Mouse (Mus musculus) T-helper 1 cell (primary cell): ENCODE measurements at regions not wholly inside any gene's neighbourhood (a gene's known extent, or its start where the extent isn't known, plus 50 kb on each side); places are given as distances from the start of the nearest gene placed in this dataset.

Experiments
- in situ Hi-C: fragments of 300-600 bp; cut with MboI, MseI; formaldehyde crosslinking; loops from one replicate; pipeline ENCODE4 v1.15.1; 2025; ENCODE audit warnings: high pct_unique_total_duplicates

DNA sequence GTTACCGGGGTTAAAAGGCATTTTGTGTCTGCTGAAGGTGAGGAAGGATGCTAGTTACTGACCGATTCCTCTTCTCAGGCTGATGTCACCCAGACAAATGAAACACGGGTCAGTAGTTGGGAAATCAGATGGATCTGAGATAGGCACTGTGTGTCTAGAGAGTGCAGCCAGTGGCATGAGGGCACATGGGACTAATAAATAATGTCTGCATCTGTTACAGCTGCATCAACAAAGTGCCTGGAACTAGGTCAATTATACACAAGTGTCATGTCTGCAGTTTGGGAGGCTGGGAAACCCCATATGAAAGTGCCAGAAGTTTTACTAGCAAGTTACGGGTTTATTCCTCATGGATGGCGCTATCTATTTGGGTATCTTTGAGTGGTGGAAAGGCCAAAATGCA lies 68.8 kb downstream of the Cxcl12 start:
- in situ Hi-C loops = no loop called here

DNA sequence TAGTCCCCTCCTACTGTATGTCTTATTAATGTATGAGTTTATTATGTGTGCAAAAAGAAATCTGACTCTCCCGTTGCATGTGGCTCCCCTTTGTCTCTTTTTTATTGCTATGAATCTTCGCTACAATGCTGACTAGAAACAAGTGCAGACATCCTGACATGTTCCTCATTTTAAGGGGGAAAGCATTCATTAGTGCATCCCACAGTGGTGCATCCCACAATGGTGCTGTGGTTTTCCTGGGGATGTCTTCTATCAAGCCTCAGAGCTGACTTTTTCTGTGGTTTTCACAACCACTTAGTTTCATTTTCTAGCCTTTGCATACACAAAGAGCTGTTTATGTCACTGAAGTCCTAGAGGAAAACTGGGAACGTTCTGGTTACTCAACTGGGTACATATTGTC lies 72.9 kb downstream of the Cxcl12 start:
- in situ Hi-C loops = no loop called here

DNA sequence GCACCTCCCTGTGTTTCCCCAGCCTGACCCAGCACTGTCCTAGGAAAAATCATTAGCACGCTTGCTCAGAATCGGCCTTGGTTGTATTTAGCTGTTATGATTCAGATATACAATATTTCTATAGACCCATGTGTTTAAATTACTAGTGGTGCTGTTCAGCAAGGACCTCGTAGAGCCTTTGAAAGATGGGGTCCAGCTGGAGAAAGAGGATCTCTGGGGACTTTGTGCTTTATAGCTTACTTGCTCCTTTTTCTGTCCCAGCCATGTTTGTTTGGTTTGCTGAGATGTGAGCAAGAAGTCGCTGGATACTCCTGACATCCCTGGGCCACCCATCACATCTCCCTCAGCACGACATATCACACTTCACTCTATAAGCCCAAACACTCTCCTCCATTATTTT lies 77.1 kb downstream of the Cxcl12 start:
- in situ Hi-C loops = no loop called here

DNA sequence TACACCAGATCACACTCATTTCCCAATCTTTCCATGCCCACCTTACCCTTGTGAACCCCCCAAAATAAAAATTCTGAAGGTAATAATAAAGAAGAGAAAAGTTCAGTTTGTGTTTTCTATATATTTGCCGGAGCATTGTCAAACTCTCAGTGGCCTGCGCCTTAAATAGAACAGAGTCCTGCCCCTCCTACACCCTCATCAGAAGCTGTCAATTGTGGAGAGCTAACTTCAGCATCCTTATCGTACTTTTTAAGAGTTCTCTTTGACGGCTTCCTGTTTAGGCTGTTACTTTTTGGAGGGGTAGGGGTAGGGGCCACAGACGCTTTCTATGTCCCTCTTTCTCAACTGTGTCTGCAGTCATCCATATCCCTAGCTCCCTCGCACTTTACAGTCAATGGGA lies 77.5 kb downstream of the Cxcl12 start:
- in situ Hi-C loops = no loop called here

DNA sequence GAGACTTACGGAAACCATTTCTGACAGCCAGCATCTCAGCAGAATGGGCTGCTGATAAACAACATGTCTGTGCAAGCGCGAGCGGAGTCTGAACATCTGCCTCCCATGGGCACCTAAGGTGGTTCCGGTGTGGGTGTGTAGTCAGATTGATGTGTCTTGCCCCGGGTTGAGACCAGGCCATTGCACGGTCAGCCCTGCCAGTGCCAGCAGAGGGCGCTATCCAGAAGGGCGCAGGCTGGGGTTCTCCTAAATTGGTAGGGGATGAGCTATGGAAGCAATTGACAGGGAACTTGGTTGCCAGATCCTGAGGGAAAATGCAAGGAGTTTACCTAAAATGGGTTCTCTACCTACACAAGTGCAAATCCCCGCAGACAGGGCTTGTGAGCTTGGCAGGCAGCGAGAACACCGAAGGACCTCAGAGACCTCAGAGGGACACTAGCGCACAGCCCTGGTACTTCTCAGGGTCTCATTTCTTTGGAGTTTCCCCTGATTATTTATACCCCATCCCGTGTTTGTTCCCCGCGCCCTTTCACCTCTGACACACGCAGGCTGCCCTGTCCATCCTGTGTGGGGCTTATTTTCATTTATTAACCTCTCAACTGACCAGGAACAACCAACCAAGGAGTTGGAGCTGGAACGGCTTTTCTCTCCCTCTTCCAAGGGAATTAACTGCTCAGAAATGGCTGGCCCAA lies 81.0 kb downstream of the Cxcl12 start:
- in situ Hi-C loops = no loop called here

DNA sequence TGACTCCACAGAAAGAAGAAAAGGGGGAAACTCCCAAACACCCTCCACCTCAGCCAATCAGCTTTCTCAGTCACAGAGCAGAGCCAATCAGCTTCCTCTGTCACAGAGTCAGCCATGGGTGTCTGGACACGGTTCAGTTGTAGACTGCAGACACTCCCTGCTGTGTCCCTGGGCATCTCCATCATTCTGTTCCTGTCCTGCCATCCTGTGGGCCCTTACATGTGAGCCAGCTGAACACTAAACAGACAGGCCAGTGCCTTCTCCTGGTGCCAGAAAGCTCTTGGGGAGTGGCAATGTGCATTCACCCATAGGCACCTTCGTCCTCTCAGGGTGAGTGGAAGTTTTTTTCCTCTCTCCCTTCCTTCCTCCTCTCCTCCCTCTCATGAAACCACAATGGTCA lies 81.7 kb downstream of the Cxcl12 start:
- in situ Hi-C loops = no loop called here

DNA sequence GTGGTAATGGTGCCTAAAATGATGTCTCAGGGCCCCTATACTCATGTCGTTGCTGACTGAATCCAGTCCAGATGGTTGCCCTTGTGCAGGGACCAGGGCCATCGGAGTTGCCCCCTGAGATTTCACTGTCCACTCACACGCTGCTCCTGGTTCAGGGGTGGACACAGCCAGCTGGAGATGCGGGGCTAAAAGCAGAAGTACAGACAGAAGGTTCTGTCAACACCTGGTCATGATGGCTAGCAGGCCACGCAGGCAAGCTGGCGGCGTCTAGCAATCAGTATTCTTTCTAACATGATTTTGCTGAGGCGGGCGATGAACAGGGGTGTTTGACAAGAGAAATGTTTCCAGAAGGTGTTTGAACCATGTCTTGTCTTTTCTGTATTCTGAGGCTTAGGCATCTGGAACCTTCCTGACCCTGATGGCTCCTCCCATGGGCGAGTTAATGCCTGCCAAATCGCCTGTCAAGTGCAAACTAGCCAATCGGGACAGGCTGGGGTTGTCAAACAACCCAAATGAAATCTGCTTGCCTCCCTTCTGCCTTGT lies 83.1 kb downstream of the Cxcl12 start:
- in situ Hi-C loops = no loop called here

DNA sequence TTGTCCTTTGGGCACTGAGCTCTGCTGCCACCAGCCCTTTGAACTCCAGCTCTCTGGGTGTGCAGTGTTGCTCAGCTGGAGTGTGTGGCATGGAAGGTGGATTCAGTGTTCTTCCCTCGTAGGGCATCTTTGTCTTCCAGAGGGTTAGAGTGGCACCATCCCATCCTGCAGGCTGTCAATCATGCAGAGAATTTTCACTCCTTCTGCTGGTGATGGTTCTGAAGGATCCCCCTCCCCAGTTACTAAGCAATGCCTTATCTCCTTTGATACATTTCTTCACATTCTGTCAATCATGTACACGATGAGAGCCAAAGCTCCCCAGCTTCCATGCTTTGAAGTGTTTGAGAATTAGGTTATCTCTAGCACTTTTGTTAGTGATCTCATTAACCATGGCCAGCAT lies 84.0 kb downstream of the Cxcl12 start:
- in situ Hi-C loops = no loop called here

DNA sequence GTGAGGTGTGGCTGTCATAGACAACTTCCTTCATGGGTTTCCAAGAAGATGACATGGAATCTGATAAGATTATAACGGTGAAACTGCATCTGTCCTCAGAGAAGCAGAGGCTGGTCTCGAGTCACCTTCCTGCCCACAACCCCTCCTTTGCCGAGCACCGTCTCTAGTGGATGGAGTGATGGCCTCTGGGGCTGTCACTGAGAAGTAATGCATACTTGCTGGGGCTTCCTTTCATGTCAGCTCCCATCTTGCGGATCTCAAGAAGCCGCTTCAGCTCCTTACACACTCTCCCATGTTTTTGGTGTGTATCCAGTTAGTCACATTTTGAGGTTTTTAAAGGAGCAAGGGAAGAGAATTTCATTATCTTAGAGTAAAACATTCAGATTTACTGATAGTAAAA lies 84.7 kb downstream of the Cxcl12 start:
- in situ Hi-C loops = no loop called here

DNA sequence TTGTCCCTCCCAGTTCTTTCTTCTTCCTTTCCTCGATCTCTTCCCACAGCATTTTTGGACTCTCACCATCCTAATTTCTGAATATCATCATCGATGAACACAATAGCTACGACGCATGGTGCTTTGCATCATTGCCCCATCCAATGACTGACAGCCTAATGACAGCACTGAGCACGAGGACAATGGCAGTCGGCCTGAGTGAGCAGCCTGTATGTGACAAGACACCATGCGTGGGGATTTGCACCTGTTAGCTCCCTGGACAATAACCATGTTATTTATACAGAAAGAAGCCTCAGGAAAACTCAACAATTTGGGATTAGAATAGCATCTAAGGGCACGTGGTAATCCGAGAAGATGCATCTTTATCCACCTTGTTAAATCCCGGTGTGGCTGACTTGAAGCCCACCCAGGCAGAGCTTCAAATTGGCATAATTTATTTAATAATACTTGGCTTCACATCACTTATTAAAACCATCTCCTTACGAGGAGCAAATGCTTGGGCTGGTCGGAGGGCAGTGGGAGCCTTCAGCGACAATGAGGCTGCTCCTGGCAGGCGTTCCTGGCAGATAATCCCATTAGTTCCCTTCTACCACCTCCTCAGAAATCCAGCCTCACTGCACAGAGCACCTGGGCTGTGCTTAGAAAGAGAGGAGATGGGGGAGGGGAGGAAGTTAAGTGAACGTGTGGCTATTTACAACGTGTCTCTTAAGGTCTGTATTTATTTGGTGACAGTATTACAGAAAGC lies 85.4 kb downstream of the Cxcl12 start:
- in situ Hi-C loops = no loop called here

DNA sequence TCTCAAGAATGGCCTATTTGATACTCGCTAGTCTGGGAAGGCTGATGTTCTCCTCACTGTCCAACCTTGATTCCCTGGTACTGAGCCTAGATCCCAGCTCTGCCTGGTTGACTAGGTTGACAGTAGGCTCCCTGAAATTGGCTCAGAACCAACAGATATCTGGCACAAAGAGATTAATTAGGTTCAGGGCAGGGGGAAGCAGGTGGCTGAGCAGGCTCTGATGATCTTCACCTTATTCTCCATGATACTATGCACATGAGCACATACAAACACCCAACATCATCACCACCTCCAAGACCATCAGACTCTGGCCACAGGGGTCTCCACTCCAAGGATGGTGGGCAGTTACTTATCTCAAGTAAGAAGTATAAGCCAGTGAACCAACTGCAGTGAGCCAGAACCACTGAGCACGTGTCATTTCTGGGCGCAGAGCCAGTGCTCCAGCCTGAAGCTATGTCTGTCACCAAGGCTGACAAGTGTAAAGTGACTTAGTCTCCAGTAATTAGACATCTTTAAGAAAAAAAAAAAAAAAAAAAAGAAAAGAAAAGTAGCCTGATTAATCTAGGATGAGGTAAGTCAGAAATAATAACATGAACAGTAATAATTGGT lies 86.4 kb downstream of the Cxcl12 start:
- in situ Hi-C loops = no loop called here

DNA sequence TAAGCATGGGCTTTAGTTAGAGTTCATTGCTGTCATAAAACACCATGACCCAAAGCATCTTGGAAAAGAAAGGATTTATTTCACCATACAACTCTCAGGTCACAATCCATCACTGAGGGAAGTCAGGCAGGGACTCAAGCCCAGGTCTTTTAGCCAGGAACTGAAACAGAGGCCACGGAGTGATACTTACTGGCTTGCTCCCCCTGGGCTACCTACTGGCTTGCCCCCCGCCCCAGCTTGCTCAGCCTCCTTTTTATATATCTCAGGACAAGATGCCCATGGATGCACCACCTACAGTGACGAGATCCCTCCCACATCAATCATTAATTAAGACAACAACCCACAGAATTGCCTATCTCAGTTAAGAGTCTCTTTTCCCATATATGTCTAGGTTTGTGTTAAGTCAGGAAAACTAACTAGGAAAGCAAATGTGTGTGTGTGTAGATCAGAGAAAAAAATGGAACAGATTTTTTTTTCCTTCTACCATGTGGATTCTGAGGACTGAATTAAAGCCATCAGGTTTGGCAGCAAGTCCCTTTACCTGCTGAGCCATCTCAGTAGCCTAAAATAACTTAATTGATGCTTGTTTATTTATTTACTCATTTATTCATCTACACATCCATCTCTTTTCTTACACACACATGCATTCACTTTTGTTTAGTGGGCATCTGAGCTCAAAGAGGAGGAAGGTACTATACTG lies 87.2 kb downstream of the Cxcl12 start:
- in situ Hi-C loops = no loop called here

DNA sequence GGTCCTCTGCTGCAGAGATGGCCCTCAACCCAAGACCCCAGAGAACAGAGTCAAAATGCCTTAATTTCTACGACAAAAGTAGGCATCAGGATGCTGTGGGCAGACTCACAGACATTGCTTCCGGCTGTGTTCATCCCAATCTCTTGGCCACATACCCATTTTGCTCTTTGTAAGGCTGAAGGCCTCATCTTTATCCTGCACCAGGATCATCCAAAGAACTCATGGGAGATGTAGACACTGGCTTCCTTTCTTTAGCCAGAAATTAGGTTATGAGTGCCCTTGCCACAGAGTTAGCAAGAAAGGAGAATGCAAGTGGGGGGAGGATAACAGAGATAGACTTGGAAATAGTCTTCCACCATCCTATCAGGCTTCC lies 87.8 kb downstream of the Cxcl12 start:
- in situ Hi-C loops = no loop called here

DNA sequence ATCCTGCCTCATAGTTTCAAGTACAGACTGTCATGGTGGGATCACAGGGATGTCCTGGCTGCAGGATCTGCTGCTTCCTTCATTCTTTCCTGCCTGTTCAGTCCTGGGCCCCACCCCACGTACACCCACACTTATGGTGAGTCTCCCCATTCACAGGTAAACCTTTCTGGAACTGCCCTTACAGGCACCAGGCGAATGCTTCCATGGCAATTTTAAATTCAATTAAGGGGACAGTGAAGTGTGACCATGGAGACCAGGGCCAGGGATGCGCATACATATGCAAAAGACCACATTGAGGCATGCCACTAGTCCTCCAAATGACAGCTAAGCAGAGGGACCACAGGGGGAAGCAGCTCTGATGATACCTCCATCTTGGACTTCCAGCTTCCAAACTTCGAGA lies 89.3 kb downstream of the Cxcl12 start:
- in situ Hi-C loops = no loop called here

DNA sequence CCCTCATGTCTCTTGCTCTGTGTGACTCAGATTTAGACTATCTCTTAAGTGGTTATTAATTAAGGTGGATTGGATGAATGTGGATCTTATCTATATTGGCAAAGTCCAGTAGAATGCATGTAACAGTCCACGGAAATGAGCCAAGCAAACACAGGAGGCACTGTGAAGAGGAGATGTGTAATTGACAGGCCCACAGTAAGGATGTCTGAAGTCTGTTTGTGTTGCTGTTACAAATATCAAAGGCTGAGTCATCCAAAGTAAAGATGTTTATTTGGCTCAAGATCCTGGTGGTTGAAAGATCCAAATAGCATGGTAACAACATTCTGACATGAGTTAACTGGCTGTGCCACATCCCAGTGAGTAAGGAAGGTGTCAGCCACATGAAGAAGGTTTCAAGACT lies 99.6 kb downstream of the Cxcl12 start:
- in situ Hi-C loops = no loop called here

DNA sequence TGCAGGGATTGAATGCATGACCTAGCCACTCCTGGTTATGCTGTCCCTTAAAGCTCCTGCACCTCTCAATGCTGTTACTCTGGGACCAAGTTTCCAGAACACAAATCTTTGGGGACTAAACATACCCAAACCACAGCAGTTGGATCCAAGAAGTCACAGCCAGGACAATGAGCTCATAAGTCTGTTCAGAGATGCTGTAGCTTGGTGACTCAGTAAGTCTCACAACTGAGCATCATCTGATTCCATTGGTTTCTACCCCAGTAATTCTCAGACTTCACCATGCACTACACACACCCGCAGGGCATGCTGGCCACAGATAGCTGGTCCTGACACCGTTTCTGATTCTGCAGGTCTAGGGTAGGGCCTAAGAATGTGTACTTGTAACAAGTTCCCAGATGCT lies 100.0 kb downstream of the Cxcl12 start:
- in situ Hi-C loops = no loop called here

DNA sequence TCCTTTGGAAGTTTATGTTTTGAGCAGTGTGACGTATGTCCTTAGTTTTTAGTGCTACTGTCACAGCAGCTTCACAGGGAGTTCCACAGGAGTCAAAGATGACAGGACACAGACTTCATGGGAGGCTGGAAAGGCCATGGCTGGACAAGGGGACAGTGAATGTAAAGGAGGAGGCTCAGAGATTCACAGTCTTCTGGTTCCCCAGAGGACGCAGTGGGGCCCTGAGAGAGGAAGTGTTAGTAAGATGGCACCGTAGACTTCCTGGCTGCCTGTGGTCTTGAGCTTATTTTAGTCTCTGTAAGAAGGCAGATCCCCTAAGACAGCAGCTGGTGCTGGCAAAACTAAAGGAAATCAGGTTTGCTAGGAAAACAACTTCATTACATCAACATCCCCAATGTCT lies 101.9 kb downstream of the Cxcl12 start:
- in situ Hi-C loops = loop anchor here (10.0 kb wide), 1 partner anchor 355 kb away; no protein-coding TSS in a partner anchor

DNA sequence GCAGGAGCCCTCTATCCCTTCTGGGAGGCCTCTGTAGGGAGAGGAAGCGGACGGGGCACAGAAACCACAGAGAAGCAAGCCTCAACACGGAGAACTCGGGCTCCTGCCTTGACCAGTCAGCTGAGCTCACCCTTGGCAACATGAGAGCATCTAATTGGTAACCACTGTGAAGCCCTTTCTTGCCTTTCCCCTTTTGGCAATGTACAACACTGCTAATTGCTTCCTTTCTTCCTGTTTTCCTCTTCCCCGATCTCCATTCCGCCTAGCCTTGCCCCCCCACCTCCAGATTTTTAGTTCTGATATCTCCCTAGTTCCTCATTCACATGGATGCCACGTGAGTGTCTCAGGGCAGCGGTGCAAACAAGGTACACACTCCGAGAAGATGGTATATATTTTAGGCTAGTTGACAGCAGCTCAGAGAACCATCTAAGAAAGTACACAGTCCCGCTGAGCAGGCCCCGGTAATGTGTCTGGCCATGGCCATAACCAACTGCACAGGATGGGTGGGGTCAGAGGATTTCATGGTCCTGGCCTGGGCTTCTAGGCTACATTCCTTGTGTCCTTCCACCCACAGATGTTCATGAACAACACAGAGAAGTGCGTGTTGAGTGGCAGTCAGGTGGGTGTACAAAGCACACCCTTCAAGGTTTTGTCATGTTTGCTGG lies 103.4 kb downstream of the Cxcl12 start:
- in situ Hi-C loops = loop anchor here (10.0 kb wide), 1 partner anchor 353 kb away; no protein-coding TSS in a partner anchor

DNA sequence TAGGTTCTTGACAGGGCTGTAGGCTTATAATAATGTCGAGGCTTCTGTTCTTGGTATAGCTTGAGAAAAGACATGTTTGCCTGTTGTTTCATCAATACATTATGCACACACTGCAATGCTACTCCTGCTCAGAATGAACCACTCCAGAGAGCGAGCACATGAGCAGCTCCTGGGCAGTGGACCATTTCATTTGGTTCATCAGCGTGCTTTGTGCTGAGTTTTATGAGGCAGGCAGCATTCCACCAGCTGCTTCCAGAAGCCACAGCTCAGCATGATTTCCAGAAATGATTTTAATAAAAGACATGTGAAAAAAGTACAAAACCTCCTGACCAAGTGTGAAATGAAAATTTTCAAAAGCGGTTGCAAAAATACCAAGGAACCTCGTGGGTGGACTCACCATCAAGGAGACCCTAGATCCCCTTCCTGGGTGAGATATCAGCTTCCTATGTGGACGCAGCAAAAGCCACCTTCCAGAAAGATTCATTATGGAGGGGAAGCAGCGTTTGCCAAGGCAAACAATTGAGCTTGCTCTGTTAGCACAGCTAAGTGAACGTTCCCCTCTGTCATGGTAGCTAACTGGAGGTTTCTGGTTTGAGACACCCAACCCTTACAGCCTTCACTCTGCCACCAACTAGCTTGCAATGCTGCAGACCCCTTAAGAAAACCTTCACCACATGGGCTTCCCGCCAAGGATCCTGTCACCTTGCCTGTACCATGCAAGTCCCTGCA lies 104.1 kb downstream of the Cxcl12 start:
- in situ Hi-C loops = loop anchor here (10.0 kb wide), 1 partner anchor 352 kb away; no protein-coding TSS in a partner anchor

DNA sequence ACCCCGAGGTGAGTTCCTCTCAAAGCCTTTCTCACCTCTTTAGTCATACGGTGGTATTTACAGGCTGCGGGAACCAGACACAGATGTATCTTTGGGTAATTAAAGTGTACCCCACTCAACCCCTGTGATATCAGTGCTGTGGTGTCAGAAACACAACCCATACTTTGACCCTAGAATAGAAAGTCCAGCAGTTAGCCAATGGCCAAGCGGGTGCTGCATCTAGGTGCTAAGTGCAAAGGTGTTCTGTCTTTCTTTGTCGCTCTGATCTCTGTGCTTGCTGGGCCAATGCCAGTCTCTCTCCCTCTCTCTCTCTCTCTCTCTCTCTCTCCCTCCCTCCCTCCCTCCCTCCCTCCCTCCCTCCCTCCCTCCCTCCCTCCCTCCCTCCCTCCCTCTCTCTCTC lies 107.6 kb downstream of the Cxcl12 start:
- in situ Hi-C loops = loop anchor here (10.0 kb wide), 1 partner anchor 349 kb away; no protein-coding TSS in a partner anchor

DNA sequence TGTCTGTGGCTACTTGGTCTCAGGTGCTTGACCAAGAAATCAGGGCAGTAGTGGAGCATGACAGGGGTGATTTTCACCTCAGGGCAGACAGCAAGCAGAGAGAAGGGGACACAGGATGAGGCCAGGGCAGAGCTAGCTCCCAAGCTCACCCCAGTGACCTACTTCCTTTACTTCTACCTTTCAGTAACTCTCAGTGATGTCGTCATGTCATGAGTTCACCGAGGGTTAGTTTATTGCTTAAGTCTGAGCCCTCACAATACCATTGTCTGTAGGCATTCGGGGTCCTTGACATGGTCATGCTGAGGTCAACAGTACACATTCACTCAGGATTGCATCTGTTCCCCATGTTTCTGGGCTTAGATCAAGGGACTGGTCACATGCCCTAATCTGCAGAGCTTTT lies 108.5 kb downstream of the Cxcl12 start:
- in situ Hi-C loops = loop anchor here (10.0 kb wide), 1 partner anchor 348 kb away; no protein-coding TSS in a partner anchor
